Mouse (Mus musculus) bone marrow macrophage, adult 2 months (primary cell): ENCODE measurements around the gene Leng1.

Experiments
- CTCF ChIP-seq: IDR thresholded peaks from 2 replicates; pipeline ENCODE4 v1.5.1; 2012; ENCODE audit warnings: low read depth, mild to moderate bottlenecking, low read length, moderate library complexity
- POLR2A ChIP-seq: IDR thresholded peaks from 2 replicates; pipeline ENCODE4 v1.6.1; 2012; ENCODE audit warnings: mild to moderate bottlenecking, low read depth, low read length, borderline replicate concordance

DNA sequence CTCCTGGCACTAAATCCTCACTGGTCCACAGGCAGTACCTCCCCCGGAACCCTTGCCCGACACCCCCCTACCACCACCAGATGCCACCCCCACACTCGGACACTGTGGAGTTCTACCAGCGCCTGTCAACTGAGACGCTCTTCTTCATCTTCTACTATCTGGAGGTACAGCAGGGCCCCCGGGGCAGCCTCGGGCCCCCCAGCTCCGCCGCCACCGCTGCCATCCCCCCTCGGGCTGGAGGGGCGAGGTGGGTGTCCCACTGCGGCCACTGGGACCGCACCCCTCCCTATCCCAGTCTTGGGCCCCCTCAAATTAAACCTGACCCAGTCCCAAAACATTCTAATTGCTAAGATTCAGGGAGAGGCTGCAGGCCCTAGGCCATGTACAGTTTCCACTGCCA lies 7.1 kb downstream of the Leng1 start:
- TF ChIP-seq POLR2A (no peak), CTCF (no peak)
